Mouse (Mus musculus) MEL (cell line): ENCODE data around the gene Fam166b.
A peak's percentile ranks its signal among the peaks of the same experiment; 100 is the strongest.

Experiments
- CTCF ChIP-seq, 3 experiments: IDR thresholded peaks in 2 of 3; conservative IDR thresholded peaks in 1 of 3; 2 replicates each; pipeline ENCODE4 v1.5.1; 2011 to 2012; ENCODE audit warnings: low read length in 3 of 3, low read depth in 2 of 3, mild to moderate bottlenecking in 2 of 3, improper control_type of control experiment in 1 of 3, inconsistent platforms in 1 of 3, mixed read lengths in 1 of 3, moderate library complexity in 1 of 3; ENCODE audit not compliant: control insufficient read depth in 1 of 3, insufficient read depth in 1 of 3, poor library complexity in 1 of 3, severe bottlenecking in 1 of 3
- HCFC1 ChIP-seq: IDR thresholded peaks from 2 replicates; pipeline ENCODE4 v1.6.1; 2012; ENCODE audit warnings: low read depth, mild to moderate bottlenecking, inconsistent platforms, low read length, improper control_type of control experiment, moderate library complexity
- MAX ChIP-seq: IDR thresholded peaks from 2 replicates; pipeline ENCODE4 v1.6.1; 2011; ENCODE audit warnings: low read length, improper control_type of control experiment
- MXI1 ChIP-seq: IDR thresholded peaks from 2 replicates; pipeline ENCODE4 v1.6.1; 2011; ENCODE audit warnings: mild to moderate bottlenecking, low read depth, low read length, improper control_type of control experiment
- NELFE ChIP-seq: IDR thresholded peaks from 2 replicates; pipeline ENCODE4 v1.6.1; 2011; ENCODE audit warnings: low read depth, low read length, improper control_type of control experiment
- NRF1 ChIP-seq: IDR thresholded peaks from 2 replicates; pipeline ENCODE4 v1.6.1; 2014; ENCODE audit warnings: low read depth, mild to moderate bottlenecking, inconsistent platforms, low read length, improper control_type of control experiment, moderate library complexity; ENCODE audit not compliant: poor library complexity, insufficient read depth, severe bottlenecking
- SIN3A ChIP-seq: IDR thresholded peaks from 2 replicates; pipeline ENCODE4 v1.6.1; 2012; ENCODE audit warnings: low read length, improper control_type of control experiment, inconsistent platforms
- TBP ChIP-seq: IDR thresholded peaks from 2 replicates; pipeline ENCODE4 v1.8.0; 2011; ENCODE audit warnings: low read depth, low read length, improper control_type of control experiment
- ZNF384 ChIP-seq: IDR thresholded peaks from 2 replicates; pipeline ENCODE4 v1.6.1; 2012; ENCODE audit warnings: low read depth, mild to moderate bottlenecking, inconsistent platforms, low read length, improper control_type of control experiment

- no peak for TF ChIP-seq NELFE
- no peak for TF ChIP-seq CTCF (IDR thresholded peaks at IDR 0.05 in 2 of 3, conservative IDR thresholded peaks at IDR 0.05 in 1 of 3; ENCODE audit: control insufficient read depth in 1 of 3, insufficient read depth in 1 of 3, low read depth in 2 of 3, low read length in 3 of 3, poor library complexity in 1 of 3, severe bottlenecking in 1 of 3)
- TF ChIP-seq MAX = 0 out of 2 replicates have a peak, but pooled peaks have one; percentile 7
- TF ChIP-seq TBP = no peak
- no peak for TF ChIP-seq HCFC1
- no peak for TF ChIP-seq SIN3A
- no peak for TF ChIP-seq MXI1
- TF ChIP-seq ZNF384 = no peak
- TF ChIP-seq NRF1 = no peak
Observed at GRCm38 (mm10) chr4:43382155-43383020, 46.5 kb downstream of the Fam166b start.
